ENCODE assay signal across 12 mouse cellular contexts in genomic region chr6:34707521-34707920, GRCm38 (mm10).
DNase-seq lines count a peak whose midpoint lies in the region; ATAC-seq and TF ChIP-seq lines count a peak whose summit lies in the region.
"Had no signal": no experiment of that assay in that cellular context is flagged by ENCODE, and none has a peak within 500 bp of the region (broad histone marks: within the 10 kb centered on the region; RNA-seq: fewer than 3 reads in every experiment).

No protein-coding gene starts in this region.

- H3K4me3 ChIP-seq in forebrain, embryonic 10.5 days = no peak overlapping the region
- H3K4me3 ChIP-seq in forebrain, postnatal 0 days (ENCODE audit: low read depth, low read length) = no peak overlapping the region
- no peak overlapping the region for H3K4me3 ChIP-seq in kidney, embryonic 14.5 days (ENCODE audit: low read length)
- H3K4me3 ChIP-seq in embryonic facial prominence, embryonic 10.5 days = no peak overlapping the region
- no peak overlapping the region for H3K4me3 ChIP-seq in limb, embryonic 12.5 days (replicated peaks)
- no peak overlapping the region for H3K4me3 ChIP-seq in thymus, adult 2 months (ENCODE audit: control insufficient read depth, insufficient read depth, low read length)
- no peak overlapping the region for H3K4me3 ChIP-seq in layer of hippocampus, adult 2 months
- H3K4me3 ChIP-seq: liver, embryonic 13.5 days had no signal

- 0 out of 2 replicates have a peak, but pooled peaks cover 5% of the 10 kb centered on the region for H3K27me3 ChIP-seq in forebrain, embryonic 10.5 days (ENCODE audit: poor library complexity, severe bottlenecking)
- H3K27me3 ChIP-seq in forebrain, postnatal 0 days (ENCODE audit: insufficient read depth, low read length) = no peaks in the 10 kb centered on the region
- H3K27me3 ChIP-seq in kidney, embryonic 14.5 days (ENCODE audit: control insufficient read depth, insufficient read depth, low read length) = no peaks in the 10 kb centered on the region
- H3K27me3 ChIP-seq in embryonic facial prominence, embryonic 10.5 days (replicated peaks; ENCODE audit: low read depth, poor library complexity, severe bottlenecking) = no peaks in the 10 kb centered on the region
- H3K27me3 ChIP-seq in limb, embryonic 12.5 days = no peaks in the 10 kb centered on the region
- no peaks in the 10 kb centered on the region for H3K27me3 ChIP-seq in thymus, adult 2 months (ENCODE audit: control insufficient read depth, insufficient read depth, low read length)

- no peak overlapping the region for H3K4me2 ChIP-seq in forebrain, postnatal 0 days (ENCODE audit: low read depth)
- H3K4me2 ChIP-seq in kidney, embryonic 14.5 days (replicated peaks; ENCODE audit: low read depth, low read length) = no peak overlapping the region
- H3K4me2 ChIP-seq in limb, embryonic 12.5 days = no peak overlapping the region
- H3K4me2 ChIP-seq: liver, embryonic 13.5 days had no signal

- H3K27ac ChIP-seq in forebrain, embryonic 10.5 days = peak overlapping the region; percentile 91
- no peak overlapping the region for H3K27ac ChIP-seq in forebrain, postnatal 0 days (ENCODE audit: low read depth, low read length)
- H3K27ac ChIP-seq in kidney, embryonic 14.5 days (ENCODE audit: low read depth, low read length) = 0 out of 2 replicates have a peak overlapping the region, but pooled peaks have one; percentile 21
- H3K27ac ChIP-seq in embryonic facial prominence, embryonic 10.5 days (replicated peaks) = peak overlapping the region; percentile 94
- H3K27ac ChIP-seq in limb, embryonic 12.5 days = peak overlapping the region; percentile 96
- H3K27ac ChIP-seq in thymus, adult 2 months (ENCODE audit: control insufficient read depth, insufficient read depth, low read length) = no peak overlapping the region
- H3K27ac ChIP-seq in layer of hippocampus, adult 2 months = no peak overlapping the region
- H3K27ac ChIP-seq: kidney, postnatal 0 days; liver, embryonic 13.5 days had no signal

- H3K9ac ChIP-seq in forebrain, postnatal 0 days = no peak overlapping the region
- H3K9ac ChIP-seq in kidney, embryonic 14.5 days (ENCODE audit: low read depth, low read length) = no peak overlapping the region
- H3K9ac ChIP-seq in limb, embryonic 12.5 days (replicated peaks) = 0 out of 2 replicates have a peak overlapping the region, but pooled peaks have one; percentile 28
- H3K9ac ChIP-seq: liver, embryonic 13.5 days had no signal

- TF ChIP-seq CTCF in forebrain, postnatal 0 days (IDR thresholded peaks at IDR 0.05; ENCODE audit: low read depth) = no peak
- no peak for TF ChIP-seq CTCF in thymus, adult 2 months (IDR thresholded peaks at IDR 0.05; ENCODE audit: borderline replicate concordance, control insufficient read depth, extremely low read depth, insufficient read depth, low read length, poor library complexity)
- TF ChIP-seq CTCF in layer of hippocampus, adult 2 months (conservative IDR thresholded peaks at IDR 0.05) = no peak

- ATAC-seq in forebrain, postnatal 0 days = no peak
- ATAC-seq in kidney, embryonic 14.5 days (ENCODE audit: low FRiP score, low TSS enrichment) = no peak
- no peak for ATAC-seq in limb, embryonic 12.5 days (ENCODE audit: insufficient number of reproducible peaks, insufficient read depth, low FRiP score, low TSS enrichment, low read depth)

- peaks cover 59% of the 10 kb centered on the region for H3K4me1 ChIP-seq in forebrain, embryonic 10.5 days
- peaks cover 18% of the 10 kb centered on the region; the same call in 1 of the 2 replicates for H3K4me1 ChIP-seq in forebrain, postnatal 0 days (ENCODE audit: insufficient read depth)
- H3K4me1 ChIP-seq in kidney, embryonic 14.5 days (ENCODE audit: control insufficient read depth, insufficient read depth, low read length) = peaks cover 14% of the 10 kb centered on the region; the same call in 1 of the 2 replicates
- peaks cover 58% of the 10 kb centered on the region for H3K4me1 ChIP-seq in embryonic facial prominence, embryonic 10.5 days
- peaks cover 51% of the 10 kb centered on the region for H3K4me1 ChIP-seq in limb, embryonic 12.5 days (replicated peaks)
- no peaks in the 10 kb centered on the region for H3K4me1 ChIP-seq in thymus, adult 2 months (replicated peaks; ENCODE audit: control insufficient read depth, insufficient read depth, low read length)

- DNase-seq in forebrain, embryonic 10.5 days (ENCODE audit: extremely low spot score, low spot score) = no peak
- no peak for DNase-seq in forebrain, postnatal 0 days
- DNase-seq in kidney, adult 18-20 months = no peak
- no peak for DNase-seq in embryonic facial prominence, embryonic 10.5 days (ENCODE audit: low spot score)
- no peak for DNase-seq in thymus, adult 2 months
- no peak for DNase-seq in layer of hippocampus, adult 2 months (ENCODE audit: low spot score in 2 of 2)
- DNase-seq: cerebellum, adult 8-10 months; liver, embryonic 13.5 days; thymus, adult 18-20 months had no signal

- H3K9me3 ChIP-seq in forebrain, embryonic 10.5 days = peaks cover 18% of the 10 kb centered on the region
- H3K9me3 ChIP-seq in forebrain, postnatal 0 days (ENCODE audit: low read length) = no peaks in the 10 kb centered on the region
- peaks cover 11% of the 10 kb centered on the region; the same call in 1 of the 2 replicates for H3K9me3 ChIP-seq in kidney, embryonic 14.5 days (ENCODE audit: control insufficient read depth, low read length)
- H3K9me3 ChIP-seq in embryonic facial prominence, embryonic 10.5 days = peaks cover 15% of the 10 kb centered on the region
- H3K9me3 ChIP-seq in limb, embryonic 12.5 days = peaks cover 12% of the 10 kb centered on the region

- WGBS in forebrain, embryonic 10.5 days = 30% methylated on average over 2 of the region's 2 CpGs
- 47% methylated on average over 2 of the region's 2 CpGs for WGBS in forebrain, postnatal 0 days
- 35% methylated on average over 2 of the region's 2 CpGs for WGBS in kidney, embryonic 14.5 days
- WGBS in embryonic facial prominence, embryonic 10.5 days = 21% methylated on average over 2 of the region's 2 CpGs
- WGBS in limb, embryonic 12.5 days = 13% methylated on average over 2 of the region's 2 CpGs
- WGBS in thymus, adult 2 months = 83% methylated on average over 2 of the region's 2 CpGs

- TF ChIP-seq POLR2A in thymus, adult 2 months (IDR thresholded peaks at IDR 0.05; ENCODE audit: control insufficient read depth, extremely low read depth, insufficient read depth, low read length, poor library complexity) = no peak

- peaks cover 13% of the 10 kb centered on the region for H3K36me3 ChIP-seq in forebrain, embryonic 10.5 days (replicated peaks)
- no peaks in the 10 kb centered on the region for H3K36me3 ChIP-seq in forebrain, postnatal 0 days (ENCODE audit: insufficient read depth)
- H3K36me3 ChIP-seq in kidney, embryonic 14.5 days (ENCODE audit: control insufficient read depth, insufficient read depth, low read length) = no peaks in the 10 kb centered on the region
- peaks cover 32% of the 10 kb centered on the region for H3K36me3 ChIP-seq in embryonic facial prominence, embryonic 10.5 days (replicated peaks)
- peaks cover 7% of the 10 kb centered on the region; the same call in 1 of the 2 replicates for H3K36me3 ChIP-seq in limb, embryonic 12.5 days
- H3K36me3 ChIP-seq in thymus, adult 2 months (ENCODE audit: control insufficient read depth, insufficient read depth, low read length) = no peaks in the 10 kb centered on the region

Comparison
In these comparisons a context has a peak if more than half of its experiments do, and no peak if none do; other contexts are left out.
1. H3K27ac ChIP-seq: peak in forebrain, embryonic 10.5 days (single experiment), kidney, embryonic 14.5 days (single experiment), embryonic facial prominence, embryonic 10.5 days (single experiment) and limb, embryonic 12.5 days (single experiment); none in forebrain, postnatal 0 days (single experiment), thymus, adult 2 months (single experiment) and layer of hippocampus, adult 2 months (single experiment).